Mouse (Mus musculus) erythroblast, embryonic 14.5 days (primary cell): ENCODE measurements around the gene S100a3.

Experiments used
- GATA1 ChIP-seq: IDR thresholded peaks from 2 replicates; pipeline ENCODE4 v1.6.1; 2012; ENCODE audit warnings: low read length, inconsistent platforms, mixed read lengths
- TAL1 ChIP-seq: IDR thresholded peaks from 3 replicates; pipeline ENCODE4 v1.6.1; 2012; ENCODE audit warnings: low read length, inconsistent platforms, mixed read lengths

- TF ChIP-seq TAL1 (no peak), GATA1 (no peak)
These were observed 43.2 kb downstream of the S100a3 start, which contains the start of gene S100a4 for GRCm38 (mm10) chr3:90603623-90604022.
